In genomic region chr3:96548824-96549223, GRCm38 (mm10) we compare ENCODE assay signal across 29 mouse cellular contexts. TPM values are rescaled to one million over a fixed set of nuclear protein-coding genes. Genes with fewer than 3 reads are reported as not detected.
A peak's percentile ranks its signal among the peaks of the same experiment; 100 is the strongest.
DNase-seq lines count a peak whose midpoint lies in the region; ATAC-seq and TF ChIP-seq lines count a peak whose summit lies in the region.
"Had no signal": no experiment of that assay in that cellular context is flagged by ENCODE, and none has a peak within 500 bp of the region (broad histone marks: within the 10 kb centered on the region; RNA-seq: fewer than 3 reads in every experiment).

No protein-coding gene starts in this region.

- no peaks in the 10 kb centered on the region for H3K27me3 ChIP-seq in heart, adult 2 months (ENCODE audit: control insufficient read depth, insufficient read depth, low read length)
- no peaks in the 10 kb centered on the region for H3K27me3 ChIP-seq in heart, embryonic 14.5 days (ENCODE audit: control insufficient read depth, insufficient read depth, low read length)
- no peaks in the 10 kb centered on the region for H3K27me3 ChIP-seq in heart, postnatal 0 days (ENCODE audit: control insufficient read depth, insufficient read depth, low read length)
- H3K27me3 ChIP-seq: embryonic facial prominence, embryonic 12.5 days; embryonic facial prominence, embryonic 15.5 days; intestine, embryonic 15.5 days; Patski had no signal

- H3K9ac ChIP-seq in heart, adult 2 months (ENCODE audit: low read depth, low read length): no peak overlapping the region
- H3K9ac ChIP-seq in heart, embryonic 14.5 days (ENCODE audit: low read length): no peak overlapping the region
- peak overlapping the region; percentile 1; the same call in 1 of the 2 replicates for H3K9ac ChIP-seq in heart, postnatal 0 days (replicated peaks; ENCODE audit: low read depth, low read length)
- H3K9ac ChIP-seq: embryonic facial prominence, embryonic 12.5 days; embryonic facial prominence, embryonic 15.5 days; hindbrain, embryonic 13.5 days; intestine, embryonic 15.5 days; kidney, embryonic 15.5 days had no signal

- no peak overlapping the region for H3K4me3 ChIP-seq in heart, adult 2 months
- H3K4me3 ChIP-seq in heart, embryonic 14.5 days (ENCODE audit: control insufficient read depth in 1 of 2, insufficient read depth in 1 of 2, low read depth in 1 of 2, low read length in 2 of 2): no peak overlapping the region
- no peak overlapping the region for H3K4me3 ChIP-seq in heart, postnatal 0 days (ENCODE audit: low read depth, low read length)
- H3K4me3 ChIP-seq: embryonic facial prominence, embryonic 12.5 days; embryonic facial prominence, embryonic 15.5 days; hindbrain, embryonic 10.5 days; hindbrain, embryonic 13.5 days; intestine, embryonic 15.5 days; kidney, embryonic 15.5 days had no signal

- TF ChIP-seq EP300 in heart, adult 2 months (IDR thresholded peaks at IDR 0.05; ENCODE audit: insufficient read depth, low read depth, low read length): no peak
- no peak for TF ChIP-seq EP300 in heart, postnatal 0 days (IDR thresholded peaks at IDR 0.05; ENCODE audit: low read depth)

- no peak for TF ChIP-seq POLR2A in heart, adult 2 months (IDR thresholded peaks at IDR 0.05; ENCODE audit: insufficient read depth, low read depth, low read length)

- 92% methylated on average over 7 of the region's 7 CpGs for WGBS in heart, adult 2 months
- WGBS in heart, embryonic 14.5 days: 75% methylated on average over 7 of the region's 7 CpGs
- 86% methylated on average over 7 of the region's 7 CpGs for WGBS in heart, postnatal 0 days

- no peak for TF ChIP-seq CTCF in heart, adult 2 months (IDR thresholded peaks at IDR 0.05)
- TF ChIP-seq CTCF in heart, postnatal 0 days (IDR thresholded peaks at IDR 0.05; ENCODE audit: low read depth): no peak

- no peak for DNase-seq in heart, adult 2 months
- DNase-seq in heart, postnatal 14 days: no peak
- DNase-seq in heart, adult 18-20 months: no peak
- DNase-seq in heart, postnatal 0 days (ENCODE audit: low spot score): no peak
- DNase-seq in heart, postnatal 36 days: no peak
- no peak for DNase-seq in adrenal gland, postnatal 4 days (ENCODE audit: low spot score in 2 of 2)
- DNase-seq: adrenal gland, postnatal 10 days; adrenal gland, postnatal 36 days; cerebellum, adult 11 months; cerebellum, adult 2 months; cerebellum, adult 9-11 months; cerebellum, postnatal 25 days; gastrocnemius, postnatal 14 days; kidney, adult 11 months; kidney, adult 8-10 months; kidney, postnatal 10 days had no signal

- no peak for ATAC-seq in heart, embryonic 14.5 days (ENCODE audit: insufficient number of reproducible peaks, insufficient read depth, low FRiP score, low read depth)
- no peak for ATAC-seq in heart, postnatal 0 days (ENCODE audit: insufficient read depth, low read depth)
- ATAC-seq: CD4-positive, CD25-positive, alpha-beta regulatory T cell, adult 4 months; forebrain, embryonic 14.5 days; hindbrain, embryonic 16.5 days; intestine, embryonic 15.5 days; Patski had no signal

- peak overlapping the region; percentile 26; the same call in 1 of the 2 replicates for H3K27ac ChIP-seq in heart, adult 2 months
- H3K27ac ChIP-seq in heart, embryonic 14.5 days (replicated peaks in 1 of 2; ENCODE audit: control insufficient read depth in 1 of 2, insufficient read depth in 1 of 2, low read depth in 2 of 2, low read length in 2 of 2): peak overlapping the region; percentile 25 to 59; a peak in 2 of 4 replicates
- H3K27ac ChIP-seq in heart, postnatal 0 days (ENCODE audit: low read depth): peak overlapping the region; percentile 51
- H3K27ac ChIP-seq: embryonic facial prominence, embryonic 12.5 days; embryonic facial prominence, embryonic 15.5 days; hindbrain, embryonic 10.5 days; hindbrain, embryonic 13.5 days; intestine, embryonic 15.5 days; kidney, embryonic 15.5 days had no signal

- intact Hi-C loops in heart, adult 2 months (cut with DNase I): loop anchor here (5.0 kb wide), 1 partner anchor 158 kb away; the partner anchor contains the start of gene Nudt17
- intact Hi-C loops in heart, postnatal 14 days (cut with DNase I): no loop called here
- intact Hi-C loops in heart, postnatal 36 days (cut with DNase I): no loop called here

- H3K4me2 ChIP-seq in heart, embryonic 14.5 days (ENCODE audit: low read length): peak overlapping the region; percentile 27; the same call in 1 of the 2 replicates
- H3K4me2 ChIP-seq in heart, postnatal 0 days (ENCODE audit: low read depth, low read length): no peak overlapping the region
- H3K4me2 ChIP-seq: embryonic facial prominence, embryonic 12.5 days; embryonic facial prominence, embryonic 15.5 days; hindbrain, embryonic 13.5 days; intestine, embryonic 15.5 days; kidney, embryonic 15.5 days had no signal

- peaks cover 3% of the 10 kb centered on the region for H3K36me3 ChIP-seq in heart, adult 2 months (ENCODE audit: control insufficient read depth, insufficient read depth, low read length)
- H3K36me3 ChIP-seq in heart, embryonic 14.5 days (ENCODE audit: control insufficient read depth, insufficient read depth, low read length): no peaks in the 10 kb centered on the region
- H3K36me3 ChIP-seq in heart, postnatal 0 days (replicated peaks; ENCODE audit: control insufficient read depth, insufficient read depth, low read length): no peaks in the 10 kb centered on the region
- H3K36me3 ChIP-seq: embryonic facial prominence, embryonic 12.5 days; embryonic facial prominence, embryonic 15.5 days; hindbrain, embryonic 10.5 days; hindbrain, embryonic 13.5 days; intestine, embryonic 15.5 days; kidney, embryonic 15.5 days had no signal

- H3K4me1 ChIP-seq in heart, adult 2 months (ENCODE audit: control insufficient read depth, insufficient read depth, low read length): peaks cover 9% of the 10 kb centered on the region; the same call in 1 of the 2 replicates
- H3K4me1 ChIP-seq in heart, embryonic 14.5 days (ENCODE audit: control insufficient read depth in 2 of 2, insufficient read depth in 2 of 2, low read length in 2 of 2): peaks cover 7 to 26% of the 10 kb centered on the region in 2 experiments
- peaks cover 27% of the 10 kb centered on the region for H3K4me1 ChIP-seq in heart, postnatal 0 days (ENCODE audit: control insufficient read depth, insufficient read depth)
- H3K4me1 ChIP-seq: embryonic facial prominence, embryonic 12.5 days; hindbrain, embryonic 13.5 days had no signal

- no peaks in the 10 kb centered on the region for H3K9me3 ChIP-seq in heart, embryonic 14.5 days (ENCODE audit: control insufficient read depth, low read length)
- no peaks in the 10 kb centered on the region for H3K9me3 ChIP-seq in heart, postnatal 0 days (replicated peaks; ENCODE audit: control insufficient read depth, low read length)
- H3K9me3 ChIP-seq: embryonic facial prominence, embryonic 12.5 days; embryonic facial prominence, embryonic 15.5 days; hindbrain, embryonic 10.5 days; hindbrain, embryonic 13.5 days; intestine, embryonic 15.5 days; kidney, embryonic 15.5 days had no signal

- H3K79me2 ChIP-seq in heart, adult 2 months (replicated peaks; ENCODE audit: control insufficient read depth, insufficient read depth, low read length): no peaks in the 10 kb centered on the region

RNA-seq across cellular contexts. Expression of gene Txnip, which starts 8.9 kb away (rescaled TPM):
- 100 to 1,000 TPM; 276 to 338 TPM for total RNA-seq in heart, adult 2 months (2021)
- 515 and 744 TPM in 2 replicates for polyA plus RNA-seq in heart, adult 2 months (2012; rRNA removed)
- total RNA-seq in heart, postnatal 14 days (2021): 100 to 1,000 TPM; 512 to 552 TPM
- polyA plus RNA-seq in heart, embryonic 14.5 days (2014; fragmentation: Nextera tagmentation; extraction: Ambion mirVana): 257 and 262 TPM in 2 replicates
- total RNA-seq in heart, adult 18-20 months (2021): 100 to 1,000 TPM; 435 to 530 TPM
- total RNA-seq in heart, postnatal 0 days (2014; rRNA removed; ENCODE audit: low replicate concordance): 1,058 and 1,196 TPM in 2 replicates
- polyA plus RNA-seq in heart, postnatal 0 days (2015; fragmentation: Nextera tagmentation; extraction: Ambion mirVana): 332 and 600 TPM in 2 replicates
- total RNA-seq in heart, postnatal 36 days (2021): 1,000 to 10,000 TPM in 1 of 2 experiments, 100 to 1,000 TPM in 1; 646 to 1,158 TPM
- total RNA-seq in adrenal gland, postnatal 4 days (2021): 100 to 1,000 TPM; 980 to 992 TPM

RNA-seq across cellular contexts. Expression of gene Hfe2, which starts 23.9 kb away (rescaled TPM):
- 100 to 1,000 TPM; 289 to 295 TPM for total RNA-seq in heart, adult 2 months (2021)
- 199 and 261 TPM in 2 replicates for polyA plus RNA-seq in heart, adult 2 months (2012; rRNA removed)
- total RNA-seq in heart, postnatal 14 days (2021): 100 to 1,000 TPM; 219 to 221 TPM
- 10.8 and 11.7 TPM in 2 replicates for polyA plus RNA-seq in heart, embryonic 14.5 days (2014; fragmentation: Nextera tagmentation; extraction: Ambion mirVana)
- total RNA-seq in heart, adult 18-20 months (2021): 100 to 1,000 TPM; 279 to 290 TPM
- total RNA-seq in heart, postnatal 0 days (2014; rRNA removed; ENCODE audit: low replicate concordance): 68.1 and 81.3 TPM in 2 replicates
- 24.7 and 25.9 TPM in 2 replicates for polyA plus RNA-seq in heart, postnatal 0 days (2015; fragmentation: Nextera tagmentation; extraction: Ambion mirVana)
- 100 to 1,000 TPM; 261 to 293 TPM for total RNA-seq in heart, postnatal 36 days (2021)
- total RNA-seq in adrenal gland, postnatal 4 days (2021): 10 to 100 TPM in 1 of 2 experiments, 1 to 10 TPM in 1; 3.9 to 11.2 TPM
- total RNA-seq: adrenal gland, postnatal 36 days; common myeloid progenitor, adult 5-6 weeks had no signal
- polyA plus RNA-seq: Patski had no signal

RNA-seq across cellular contexts. Expression of gene Gm16253, which starts 28.0 kb away (rescaled TPM):
- 1 to 10 TPM; 1.8 to 2.8 TPM for total RNA-seq in heart, adult 2 months (2021)
- polyA plus RNA-seq in heart, adult 2 months (2012; rRNA removed): not detected in 2 replicates
- total RNA-seq in heart, postnatal 14 days (2021): 1 to 10 TPM; 3.7 to 4.5 TPM
- 0.68 and 0.81 TPM in 2 replicates for polyA plus RNA-seq in heart, embryonic 14.5 days (2014; fragmentation: Nextera tagmentation; extraction: Ambion mirVana)
- 1 to 10 TPM; 1.6 to 1.9 TPM for total RNA-seq in heart, adult 18-20 months (2021)
- total RNA-seq in heart, postnatal 0 days (2014; rRNA removed; ENCODE audit: low replicate concordance): not detected in 2 replicates
- 1.1 and 1.2 TPM in 2 replicates for polyA plus RNA-seq in heart, postnatal 0 days (2015; fragmentation: Nextera tagmentation; extraction: Ambion mirVana)
- total RNA-seq in heart, postnatal 36 days (2021): 1 to 10 TPM in 1 of 2 experiments, under 1 TPM in 1; 0.89 to 2.8 TPM
- not detected for total RNA-seq in adrenal gland, postnatal 4 days (2021)
- total RNA-seq: adrenal gland, adult 18-20 months; adrenal gland, postnatal 36 days; common myeloid progenitor, adult 5-6 weeks had no signal
- polyA plus RNA-seq: cerebellum, adult 2 months; forebrain, embryonic 14.5 days had no signal

RNA-seq across cellular contexts. Expression of gene Polr3gl, which starts 45.2 kb away (rescaled TPM):
- 10 to 100 TPM; 24.3 to 35.0 TPM for total RNA-seq in heart, adult 2 months (2021)
- polyA plus RNA-seq in heart, adult 2 months (2012; rRNA removed): 20.1 and 21.9 TPM in 2 replicates
- total RNA-seq in heart, postnatal 14 days (2021): 10 to 100 TPM; 21.8 to 25.3 TPM
- polyA plus RNA-seq in heart, embryonic 14.5 days (2014; fragmentation: Nextera tagmentation; extraction: Ambion mirVana): 25.5 and 28.7 TPM in 2 replicates
- total RNA-seq in heart, adult 18-20 months (2021): 10 to 100 TPM; 26.7 to 30.5 TPM
- 10.3 and 13.1 TPM in 2 replicates for total RNA-seq in heart, postnatal 0 days (2014; rRNA removed; ENCODE audit: low replicate concordance)
- 37.1 and 38.7 TPM in 2 replicates for polyA plus RNA-seq in heart, postnatal 0 days (2015; fragmentation: Nextera tagmentation; extraction: Ambion mirVana)
- 10 to 100 TPM; 30.3 to 33.0 TPM for total RNA-seq in heart, postnatal 36 days (2021)
- total RNA-seq in adrenal gland, postnatal 4 days (2021): 10 to 100 TPM; 37.6 to 37.8 TPM

RNA-seq across cellular contexts. Expression of gene Ankrd34a, which starts 47.6 kb away (rescaled TPM):
- 1 to 10 TPM; 1.3 to 2.4 TPM for total RNA-seq in heart, adult 2 months (2021)
- polyA plus RNA-seq in heart, adult 2 months (2012; rRNA removed): 2.1 and 3.1 TPM in 2 replicates
- 1 to 10 TPM; 1.3 to 1.8 TPM for total RNA-seq in heart, postnatal 14 days (2021)
- 8.4 and 8.5 TPM in 2 replicates for polyA plus RNA-seq in heart, embryonic 14.5 days (2014; fragmentation: Nextera tagmentation; extraction: Ambion mirVana)
- 1 to 10 TPM in 1 of 2 experiments, under 1 TPM in 1; 0.59 to 1.4 TPM for total RNA-seq in heart, adult 18-20 months (2021)
- 1.2 and 5.3 TPM in 2 replicates for total RNA-seq in heart, postnatal 0 days (2014; rRNA removed; ENCODE audit: low replicate concordance)
- polyA plus RNA-seq in heart, postnatal 0 days (2015; fragmentation: Nextera tagmentation; extraction: Ambion mirVana): 6.0 and 6.8 TPM in 2 replicates
- 1 to 10 TPM; 1.3 to 2.2 TPM for total RNA-seq in heart, postnatal 36 days (2021)
- total RNA-seq in adrenal gland, postnatal 4 days (2021): 1 to 10 TPM in 1 of 2 experiments, under 1 TPM in 1; 0.59 to 1.5 TPM
- total RNA-seq: common myeloid progenitor, adult 5-6 weeks had no signal
- polyA plus RNA-seq: CD4-positive, CD25-positive, alpha-beta regulatory T cell, adult 4 months had no signal
